ENCODE assay signal across 8 mouse cellular contexts in the genomic region with DNA sequence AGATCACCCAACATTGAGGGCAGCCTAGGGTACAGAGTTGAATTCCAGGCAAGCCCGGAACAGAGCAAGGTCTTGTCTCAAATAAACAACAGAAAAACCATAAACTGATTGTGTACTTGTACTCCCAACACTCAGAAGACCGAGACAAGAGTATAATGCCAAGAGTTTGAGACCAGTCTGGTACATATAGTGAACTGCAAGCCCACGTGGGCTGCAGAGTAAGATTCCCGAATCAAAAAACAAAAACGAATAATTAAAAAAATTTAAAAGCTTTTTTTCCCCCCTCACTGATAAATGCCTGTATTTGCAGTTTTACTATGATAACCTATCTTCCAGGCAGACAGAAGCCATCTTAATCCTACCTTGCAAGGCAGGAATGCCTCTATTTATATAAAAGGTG. TPM values are rescaled to one million over a fixed set of nuclear protein-coding genes. Genes with fewer than 3 reads are reported as not detected.
DNase-seq lines count a peak whose midpoint lies in the region; ATAC-seq and TF ChIP-seq lines count a peak whose summit lies in the region.

No protein-coding gene starts in this region.

- no peaks in the 10 kb centered on the region for H3K27me3 ChIP-seq in heart, embryonic 14.5 days (ENCODE audit: control insufficient read depth, insufficient read depth, low read length)
- no peaks in the 10 kb centered on the region for H3K27me3 ChIP-seq in forebrain, embryonic 14.5 days (replicated peaks; ENCODE audit: control insufficient read depth, insufficient read depth, low read length)
- H3K27me3 ChIP-seq in liver, embryonic 15.5 days: no peaks in the 10 kb centered on the region

- ATAC-seq in heart, embryonic 14.5 days (ENCODE audit: insufficient number of reproducible peaks, insufficient read depth, low FRiP score, low read depth): no peak
- no peak for ATAC-seq in forebrain, embryonic 14.5 days
- no peak for ATAC-seq in liver, embryonic 15.5 days (ENCODE audit: insufficient read depth)

- H3K9me3 ChIP-seq in heart, embryonic 14.5 days (ENCODE audit: control insufficient read depth, low read length): no peaks in the 10 kb centered on the region
- no peaks in the 10 kb centered on the region for H3K9me3 ChIP-seq in ES-E14 (ENCODE audit: control insufficient read depth, insufficient read depth, low read depth, low read length)
- H3K9me3 ChIP-seq in forebrain, embryonic 14.5 days (replicated peaks; ENCODE audit: control insufficient read depth, low read length): no peaks in the 10 kb centered on the region
- H3K9me3 ChIP-seq in liver, embryonic 15.5 days (replicated peaks): no peaks in the 10 kb centered on the region

- DNase-seq in heart, postnatal 10 days: no peak
- no peak for DNase-seq in ES-E14 (ENCODE audit: low read depth, low spot score)
- DNase-seq in forebrain, embryonic 14.5 days (ENCODE audit: low spot score): no peak
- DNase-seq in right cerebral cortex, adult 18-20 months: no peak
- DNase-seq in adrenal gland, postnatal 14 days: no peak
- no peak for DNase-seq in thymus, postnatal 0 days (ENCODE audit: low spot score)

- intact Hi-C loops in heart, postnatal 10 days (cut with DNase I): no loop called here

- H3K9ac ChIP-seq in heart, embryonic 14.5 days (ENCODE audit: low read length): peak overlapping the region; percentile 71
- H3K9ac ChIP-seq in ES-E14 (ENCODE audit: insufficient read depth, low read depth, low read length, poor library complexity, severe bottlenecking): peak overlapping the region; percentile 88
- H3K9ac ChIP-seq in forebrain, embryonic 14.5 days (ENCODE audit: low read length): peak overlapping the region; percentile 62
- H3K9ac ChIP-seq in liver, embryonic 15.5 days: peak overlapping the region; percentile 73

- peaks cover 0 to 9% of the 10 kb centered on the region in 2 experiments; a peak in 1 of 4 replicates for H3K4me1 ChIP-seq in heart, embryonic 14.5 days (ENCODE audit: control insufficient read depth in 2 of 2, insufficient read depth in 2 of 2, low read length in 2 of 2)
- no peaks in the 10 kb centered on the region; a peak in 1 of 4 replicates for H3K4me1 ChIP-seq in ES-E14 (ENCODE audit: control insufficient read depth in 2 of 2, insufficient read depth in 2 of 2, low read length in 2 of 2, poor library complexity in 1 of 2)
- peaks cover 8% of the 10 kb centered on the region for H3K4me1 ChIP-seq in forebrain, embryonic 14.5 days (ENCODE audit: control insufficient read depth, insufficient read depth, low read length)
- peaks cover 11% of the 10 kb centered on the region for H3K4me1 ChIP-seq in liver, embryonic 15.5 days (replicated peaks)

- 31% methylated on average over 5 of the region's 5 CpGs for WGBS in heart, embryonic 14.5 days
- WGBS in forebrain, embryonic 14.5 days: 36% methylated on average over 5 of the region's 5 CpGs
- 18% methylated on average over 5 of the region's 5 CpGs for WGBS in liver, embryonic 15.5 days (ENCODE audit: insufficient replicate concordance)

- H3K4me2 ChIP-seq in heart, embryonic 14.5 days (ENCODE audit: low read length): peak overlapping the region; percentile 83
- peak overlapping the region; percentile 74 for H3K4me2 ChIP-seq in forebrain, embryonic 14.5 days (ENCODE audit: low read length)
- peak overlapping the region; percentile 72 for H3K4me2 ChIP-seq in liver, embryonic 15.5 days

- in situ Hi-C loops in ES-E14 (cut with MboI; ENCODE audit: low sequenced_read_pairs in 2 of 2, unreplicated experiment in 2 of 2): no loop called here

- peaks cover 13% of the 10 kb centered on the region for H3K36me3 ChIP-seq in heart, embryonic 14.5 days (ENCODE audit: control insufficient read depth, insufficient read depth, low read length)
- peaks cover 6% of the 10 kb centered on the region for H3K36me3 ChIP-seq in ES-E14 (ENCODE audit: control insufficient read depth, insufficient read depth, low read length, poor library complexity, severe bottlenecking)
- 0 out of 2 replicates have a peak, but pooled peaks cover 5% of the 10 kb centered on the region for H3K36me3 ChIP-seq in forebrain, embryonic 14.5 days (ENCODE audit: control insufficient read depth, insufficient read depth, low read length)
- peaks cover 24% of the 10 kb centered on the region for H3K36me3 ChIP-seq in liver, embryonic 15.5 days (replicated peaks)

- H3K27ac ChIP-seq in heart, embryonic 14.5 days (replicated peaks in 1 of 2; ENCODE audit: control insufficient read depth in 1 of 2, insufficient read depth in 1 of 2, low read depth in 2 of 2, low read length in 2 of 2): peak overlapping the region; percentile 78 to 88
- H3K27ac ChIP-seq in ES-E14 (ENCODE audit: insufficient read depth, low read depth, low read length, poor library complexity, severe bottlenecking): no peak overlapping the region; the same call in 1 of the 2 replicates
- H3K27ac ChIP-seq in forebrain, embryonic 14.5 days (ENCODE audit: low read depth, low read length): no peak overlapping the region
- peak overlapping the region; percentile 96 for H3K27ac ChIP-seq in liver, embryonic 15.5 days (replicated peaks)

- peak overlapping the region; percentile 57 to 77; a peak in 3 of 4 replicates for H3K4me3 ChIP-seq in heart, embryonic 14.5 days (ENCODE audit: control insufficient read depth in 1 of 2, insufficient read depth in 1 of 2, low read depth in 1 of 2, low read length in 2 of 2)
- peak overlapping the region; percentile 80 to 86 for H3K4me3 ChIP-seq in ES-E14 (ENCODE audit: insufficient read depth in 1 of 2, low read depth in 1 of 2, low read length in 2 of 2, poor library complexity in 1 of 2, severe bottlenecking in 1 of 2)
- H3K4me3 ChIP-seq in forebrain, embryonic 14.5 days (ENCODE audit: low read depth, low read length): peak overlapping the region; percentile 54
- H3K4me3 ChIP-seq in liver, embryonic 15.5 days (replicated peaks): peak overlapping the region; percentile 70

TF ChIP-seq in ES-E14, 5 proteins besides CTCF, POLR2A, EP300 and RAD21:
- no peak for TF ChIP-seq ZNF384 (IDR thresholded peaks at IDR 0.05; ENCODE audit: low read depth, low read length)
- no peak for TF ChIP-seq HCFC1 (IDR thresholded peaks at IDR 0.05; ENCODE audit: borderline replicate concordance, insufficient read depth, low read length)
- TF ChIP-seq ZC3H11A (IDR thresholded peaks at IDR 0.05; ENCODE audit: borderline replicate concordance, low read depth, low read length): no peak
- TF ChIP-seq MAFK (IDR thresholded peaks at IDR 0.05; ENCODE audit: insufficient read depth, low read depth, low read length): no peak
- no peak for TF ChIP-seq CHD2 (IDR thresholded peaks at IDR 0.05; ENCODE audit: low read depth, low read length)
TF ChIP-seq in ES-E14: peak in this region for 0.

RNA-seq across cellular contexts. Expression of gene Kdm5a, which starts 7.4 kb away (rescaled TPM):
- 38.5 and 39.3 TPM in 2 replicates for polyA plus RNA-seq in heart, embryonic 14.5 days (2014; fragmentation: Nextera tagmentation; extraction: Ambion mirVana)
- total RNA-seq in heart, postnatal 10 days (2021): 10 to 100 TPM; 46.0 to 47.5 TPM
- total RNA-seq in ES-E14 (2012; rRNA removed): 46.6 and 53.3 TPM in 2 replicates
- polyA plus RNA-seq in forebrain, embryonic 14.5 days (2014; fragmentation: Nextera tagmentation; extraction: Ambion mirVana): 41.5 and 46.2 TPM in 2 replicates
- polyA plus RNA-seq in liver, embryonic 15.5 days (2015; fragmentation: Nextera tagmentation; extraction: Ambion mirVana): 13.7 and 15.9 TPM in 2 replicates
- 54.8 and 58.4 TPM in 2 replicates for total RNA-seq in adrenal gland, postnatal 14 days (2021)
- 61.2 and 78.3 TPM in 2 replicates for polyA plus RNA-seq in thymus, postnatal 0 days (2015; fragmentation: Nextera tagmentation; extraction: Ambion mirVana)

RNA-seq across cellular contexts. Expression of gene Ccdc77, which starts 7.7 kb away (rescaled TPM):
- 21.1 and 21.8 TPM in 2 replicates for polyA plus RNA-seq in heart, embryonic 14.5 days (2014; fragmentation: Nextera tagmentation; extraction: Ambion mirVana)
- 10 to 100 TPM in 1 of 2 experiments, 1 to 10 TPM in 1; 9.4 to 11.6 TPM for total RNA-seq in heart, postnatal 10 days (2021)
- total RNA-seq in ES-E14 (2012; rRNA removed): 32.2 and 32.8 TPM in 2 replicates
- polyA plus RNA-seq in forebrain, embryonic 14.5 days (2014; fragmentation: Nextera tagmentation; extraction: Ambion mirVana): 12.3 and 14.5 TPM in 2 replicates
- polyA plus RNA-seq in liver, embryonic 15.5 days (2015; fragmentation: Nextera tagmentation; extraction: Ambion mirVana): 15.5 and 15.8 TPM in 2 replicates
- total RNA-seq in adrenal gland, postnatal 14 days (2021): 10.5 and 10.7 TPM in 2 replicates
- 18.2 and 20.7 TPM in 2 replicates for polyA plus RNA-seq in thymus, postnatal 0 days (2015; fragmentation: Nextera tagmentation; extraction: Ambion mirVana)

Comparison
In these comparisons a context has a peak if more than half of its experiments do, and no peak if none do; other contexts are left out.
1. H3K27ac ChIP-seq: peak in heart, embryonic 14.5 days (2 of 2) and liver, embryonic 15.5 days (single experiment); none in ES-E14 (single experiment) and forebrain, embryonic 14.5 days (single experiment).
2. Peak in every context shown above with its lines, with median percentiles within 50 percentile points of each other: H3K4me2 ChIP-seq, H3K4me3 ChIP-seq and H3K9ac ChIP-seq.